Mouse (Mus musculus) liver, embryonic 14.5 days (tissue): ENCODE measurements around the gene Gnl3l. TPM values are rescaled to one million over a fixed set of nuclear protein-coding genes. Genes with fewer than 3 reads are reported as not detected.

Source experiments
- ATAC-seq: fragments of 200-750 bp; cut with Nextera tagmentation; 2 replicates; pipeline ENCODE4 v1.8.0; 2017; ENCODE audit warnings: moderate number of reproducible peaks, mild to moderate bottlenecking, moderate library complexity; ENCODE audit not compliant: insufficient read depth
- DNase-seq, 3 experiments: peaks; one replicate each; pipeline ENCODE4 v3.0.0-alpha.2; 2012 to 2013; ENCODE audit warnings: low read depth in 3 of 3, low spot score in 3 of 3
- H3K27ac ChIP-seq: fragments of 300-500 bp; sonication (generic); 2 replicates; pipeline ENCODE4 v1.5.1; 2014; ENCODE audit warnings: moderate library complexity, mild to moderate bottlenecking, control low read depth, inconsistent platforms
- H3K27me3 ChIP-seq: fragments of 300-500 bp; sonication (generic); 2 replicates; pipeline ENCODE4 v1.6.1; 2014; ENCODE audit warnings: mild to moderate bottlenecking, low read length, moderate library complexity; ENCODE audit not compliant: control insufficient read depth, insufficient read depth
- H3K36me3 ChIP-seq: fragments of 300-500 bp; sonication (generic); replicated peaks from 2 replicates; pipeline ENCODE4 v1.6.1; 2014; ENCODE audit warnings: low read depth; ENCODE audit not compliant: control insufficient read depth, insufficient read depth
- H3K4me1 ChIP-seq, 2 experiments: fragments of 200-500 bp in 1 of 2; fragments of 300-500 bp in 1 of 2; sonication (generic) in 1 of 2; replicated peaks; 2 replicates each; pipeline ENCODE4 v1.6.1; 2012 to 2014; ENCODE audit warnings: antibody characterized with exemption in 1 of 2, inconsistent platforms in 1 of 2, low read length in 1 of 2; ENCODE audit not compliant: control insufficient read depth in 2 of 2, insufficient read depth in 2 of 2
- H3K4me2 ChIP-seq: fragments of 300-500 bp; sonication (generic); 2 replicates; pipeline ENCODE4 v1.6.1; 2014; ENCODE audit warnings: low read depth, mild to moderate bottlenecking, control low read depth, moderate library complexity
- H3K4me3 ChIP-seq, 2 experiments: fragments of 200-500 bp in 1 of 2; fragments of 300-500 bp in 1 of 2; sonication (generic) in 1 of 2; 2 replicates each; pipeline ENCODE4 v1.5.1; 2012 to 2014; ENCODE audit warnings: low read depth in 2 of 2, low read length in 2 of 2, mild to moderate bottlenecking in 2 of 2, control low read depth in 1 of 2, inconsistent platforms in 1 of 2, moderate library complexity in 1 of 2; ENCODE audit not compliant: insufficient read depth in 1 of 2
- H3K9ac ChIP-seq: fragments of 300-500 bp; sonication (generic); replicated peaks from 2 replicates; pipeline ENCODE4 v1.6.1; 2014; ENCODE audit warnings: mild to moderate bottlenecking, control low read depth, moderate library complexity
- H3K9me3 ChIP-seq: fragments of 300-500 bp; sonication (generic); 2 replicates; pipeline ENCODE4 v1.6.1; 2016; ENCODE audit warnings: low read length, mixed read lengths; ENCODE audit not compliant: control insufficient read depth
- CTCF ChIP-seq: IDR thresholded peaks from 2 replicates; pipeline ENCODE4 v1.5.1; 2016; ENCODE audit warnings: antibody characterized with exemption, low read depth, control low read depth
- EP300 ChIP-seq: IDR thresholded peaks from 2 replicates; pipeline ENCODE4 v1.6.1; 2016; ENCODE audit warnings: antibody characterized with exemption, low read depth
- WGBS: fragments of 180-500 bp; shearing (Covaris S2); extraction: QIAGEN DNeasy Blood & Tissue Kit; methylation state at CpG from one replicate; pipeline ENCODE4 v1.1.7; 2014; ENCODE audit not compliant: insufficient replicate concordance; 5-methylcytosine and 5-hydroxymethylcytosine counted together
- polyA plus RNA-seq, 2 experiments: library from polyadenylated mRNA; depleted of rRNA in 1 of 2; stranded (reverse) in 1 of 2; unstranded in 1 of 2; fragments of >200 nt; fragmentation: Nextera tagmentation in 1 of 2; extraction: Ambion mirVana in 1 of 2; gene quantifications; 2 replicates each; pipeline versions ENCODE4 v1.2.1 to v1.2.3; 2012 to 2014

The Gnl3l gene
- polyA plus RNA-seq, 2 experiments: 5.4 to 10.3 TPM

DNA sequence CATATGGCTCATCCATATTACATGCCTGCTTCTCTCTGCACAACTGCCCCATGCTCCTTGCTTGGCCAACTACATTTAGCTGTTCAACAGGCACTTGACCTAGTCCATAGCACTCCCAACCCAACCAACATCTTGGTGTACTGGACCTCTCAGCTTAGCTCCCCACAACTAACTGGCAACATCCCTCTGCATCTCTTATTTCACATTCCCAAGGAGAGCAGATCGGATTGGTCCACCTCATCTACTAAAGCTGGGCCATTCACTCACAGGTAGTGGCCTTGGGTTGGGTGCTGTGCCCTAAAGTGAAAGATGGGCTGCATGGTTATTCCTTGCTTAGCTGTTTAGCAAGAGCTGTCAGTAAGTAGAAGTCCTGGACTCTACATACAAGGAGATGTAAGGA lies 62.4 kb downstream of the Gnl3l start:
- TF ChIP-seq EP300 (no peak), CTCF (no peak)
- no peak overlapping the region for H3K4me2 ChIP-seq
- no peak overlapping the region for H3K4me3 ChIP-seq
- 54% methylated on average over 1 of the region's 1 CpGs for WGBS
- H3K27me3 ChIP-seq: no peaks in the 10 kb centered on the region
- no peak overlapping the region for H3K27ac ChIP-seq
- ATAC-seq: no peak
- H3K36me3 ChIP-seq: no peaks in the 10 kb centered on the region
- no peak overlapping the region for H3K9ac ChIP-seq
- no peak for DNase-seq
- no peaks in the 10 kb centered on the region for H3K9me3 ChIP-seq
- no peaks in the 10 kb centered on the region for H3K4me1 ChIP-seq

Other genes with a start within 250 kb of the Gnl3l start
- 19.2 and 22.9 TPM in 2 replicates for gene Maged2, start 203.0 kb downstream of the Gnl3l start, polyA plus RNA-seq (2012; rRNA removed)
- 53.1 and 58.1 TPM in 2 replicates for gene Maged2, start 203.0 kb downstream of the Gnl3l start, polyA plus RNA-seq (2014; fragmentation: Nextera tagmentation; extraction: Ambion mirVana)
- gene Fgd1, start 28.8 kb upstream of the Gnl3l start, polyA plus RNA-seq (2012; rRNA removed): 3.1 and 3.5 TPM in 2 replicates
- 1.5 and 1.6 TPM in 2 replicates for gene Fgd1, start 28.8 kb upstream of the Gnl3l start, polyA plus RNA-seq (2014; fragmentation: Nextera tagmentation; extraction: Ambion mirVana)
- 5.3 and 8.1 TPM in 2 replicates for gene Tsr2, start 79.2 kb upstream of the Gnl3l start, polyA plus RNA-seq (2012; rRNA removed)
- gene Tsr2, start 79.2 kb upstream of the Gnl3l start, polyA plus RNA-seq (2014; fragmentation: Nextera tagmentation; extraction: Ambion mirVana): 10.3 and 11.4 TPM in 2 replicates
- 0.04 TPM in 2 replicates for gene Wnk3, start 180.8 kb upstream of the Gnl3l start, polyA plus RNA-seq (2012; rRNA removed)
- gene Wnk3, start 180.8 kb upstream of the Gnl3l start, polyA plus RNA-seq (2014; fragmentation: Nextera tagmentation; extraction: Ambion mirVana): 0.03 and 0.10 TPM in 2 replicates